Mouse (Mus musculus) midbrain, embryonic 16.5 days (tissue): ENCODE measurements around the gene Rap1gap2. TPM values are rescaled to one million over a fixed set of nuclear protein-coding genes. Genes with fewer than 3 reads are reported as not detected.

Experiments
- ATAC-seq: fragments of 200-750 bp; cut with Nextera tagmentation; 2 replicates; pipeline ENCODE4 v1.8.0; 2017; ENCODE audit warnings: moderate TSS enrichment
- H3K27ac ChIP-seq: fragments of 300-500 bp; sonication (generic); 2 replicates; pipeline ENCODE4 v1.5.1; 2014; ENCODE audit warnings: mild to moderate bottlenecking, low read length, mixed read lengths
- H3K27me3 ChIP-seq: fragments of 300-500 bp; sonication (generic); 2 replicates; pipeline ENCODE4 v1.6.1; 2014; ENCODE audit warnings: low read depth, low read length, mixed read lengths; ENCODE audit not compliant: control insufficient read depth, insufficient read depth
- H3K36me3 ChIP-seq: fragments of 300-500 bp; sonication (generic); 2 replicates; pipeline ENCODE4 v1.6.1; 2014; ENCODE audit warnings: mild to moderate bottlenecking, low read length, moderate library complexity, mixed read lengths; ENCODE audit not compliant: control insufficient read depth, insufficient read depth
- H3K4me1 ChIP-seq: fragments of 300-500 bp; sonication (generic); 2 replicates; pipeline ENCODE4 v1.6.1; 2014; ENCODE audit warnings: mild to moderate bottlenecking, low read length, mixed read lengths; ENCODE audit not compliant: control insufficient read depth, insufficient read depth
- H3K4me2 ChIP-seq: fragments of 300-500 bp; sonication (generic); 2 replicates; pipeline ENCODE4 v1.6.1; 2014; ENCODE audit warnings: mild to moderate bottlenecking, low read length, mixed read lengths
- H3K4me3 ChIP-seq: fragments of 300-500 bp; sonication (generic); 2 replicates; pipeline ENCODE4 v1.5.1; 2014; ENCODE audit warnings: low read depth, mild to moderate bottlenecking, low read length, moderate library complexity, mixed read lengths
- H3K9ac ChIP-seq: fragments of 300-500 bp; sonication (generic); 2 replicates; pipeline ENCODE4 v1.6.1; 2014; ENCODE audit warnings: low read depth, low read length, mixed read lengths
- H3K9me3 ChIP-seq: fragments of 300-500 bp; sonication (generic); replicated peaks from 2 replicates; pipeline ENCODE4 v1.6.1; 2014; ENCODE audit warnings: mild to moderate bottlenecking, low read length, mixed read lengths; ENCODE audit not compliant: control insufficient read depth, poor library complexity, severe bottlenecking
- WGBS: fragments of 180-500 bp; shearing (Covaris S2); extraction: QIAGEN DNeasy Blood & Tissue Kit; methylation state at CpG from one replicate; pipeline ENCODE4 v1.1.7; 2014; 5-methylcytosine and 5-hydroxymethylcytosine counted together
- polyA plus RNA-seq: library from polyadenylated mRNA; unstranded; fragments of >200 nt; fragmentation: Nextera tagmentation; extraction: Ambion mirVana; gene quantifications from 2 replicates; pipeline ENCODE4 v1.2.1, GENCODE M21; 2015

Gene Rap1gap2
- polyA plus RNA-seq, 1 experiment from 2014 or later: 17.1 TPM

DNA sequence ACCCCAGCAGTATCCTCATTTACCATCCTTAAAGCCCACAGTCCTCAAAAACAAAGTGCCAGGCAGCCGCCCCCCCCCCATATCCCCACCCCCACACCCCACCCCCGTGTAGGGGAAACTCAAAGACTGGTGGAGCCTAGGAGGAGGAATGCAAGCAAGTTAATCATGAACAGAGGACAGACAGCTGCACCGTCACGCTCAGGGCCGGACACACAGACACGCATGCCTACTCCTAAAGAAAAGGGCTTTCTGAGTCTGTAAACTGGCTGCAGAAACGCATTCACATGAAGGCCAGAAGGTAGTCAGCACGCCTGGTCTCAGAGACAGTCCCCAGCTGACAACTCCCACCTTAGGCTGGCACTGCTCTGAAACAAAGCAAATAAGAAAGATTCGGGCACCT, 85.1 kb downstream of the Rap1gap2 start:
- H3K27me3 ChIP-seq: peaks cover 8% of the 10 kb centered on the region
- no peak overlapping the region for H3K9ac ChIP-seq
- ATAC-seq: no peak
- H3K9me3 ChIP-seq: no peaks in the 10 kb centered on the region
- WGBS: 45% methylated on average over 8 of the region's 9 CpGs
- no peak overlapping the region for H3K4me3 ChIP-seq
- no peak overlapping the region for H3K4me2 ChIP-seq
- H3K27ac ChIP-seq: no peak overlapping the region
- no peaks in the 10 kb centered on the region for H3K36me3 ChIP-seq
- H3K4me1 ChIP-seq: peaks cover 18% of the 10 kb centered on the region

DNA sequence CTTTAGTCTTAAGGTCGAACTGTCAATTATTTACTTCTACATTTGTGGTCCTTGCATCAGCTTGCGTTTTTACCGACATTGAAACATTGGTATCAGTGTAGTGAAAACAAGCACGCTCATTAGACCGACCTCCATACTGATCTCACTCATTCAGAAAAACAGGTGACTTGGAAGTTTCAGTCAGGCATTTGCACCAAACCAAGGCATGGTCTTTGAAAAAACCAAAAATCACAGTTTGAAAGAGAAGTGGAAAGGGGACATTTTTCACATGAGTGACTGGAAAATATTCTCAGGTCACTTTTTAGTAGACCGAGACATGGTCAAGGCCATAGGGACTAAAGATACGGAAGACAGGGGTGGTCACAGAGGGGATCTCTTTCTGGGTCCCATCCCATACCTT, 85.5 kb downstream of the Rap1gap2 start:
- ATAC-seq: no peak
- H3K27ac ChIP-seq: no peak overlapping the region
- peaks cover 18% of the 10 kb centered on the region for H3K4me1 ChIP-seq
- no peak overlapping the region for H3K9ac ChIP-seq
- no peak overlapping the region for H3K4me3 ChIP-seq
- WGBS: 91% methylated on average over 7 of the region's 7 CpGs
- H3K27me3 ChIP-seq: peaks cover 8% of the 10 kb centered on the region
- H3K36me3 ChIP-seq: no peaks in the 10 kb centered on the region
- H3K9me3 ChIP-seq: no peaks in the 10 kb centered on the region
- H3K4me2 ChIP-seq: no peak overlapping the region

DNA sequence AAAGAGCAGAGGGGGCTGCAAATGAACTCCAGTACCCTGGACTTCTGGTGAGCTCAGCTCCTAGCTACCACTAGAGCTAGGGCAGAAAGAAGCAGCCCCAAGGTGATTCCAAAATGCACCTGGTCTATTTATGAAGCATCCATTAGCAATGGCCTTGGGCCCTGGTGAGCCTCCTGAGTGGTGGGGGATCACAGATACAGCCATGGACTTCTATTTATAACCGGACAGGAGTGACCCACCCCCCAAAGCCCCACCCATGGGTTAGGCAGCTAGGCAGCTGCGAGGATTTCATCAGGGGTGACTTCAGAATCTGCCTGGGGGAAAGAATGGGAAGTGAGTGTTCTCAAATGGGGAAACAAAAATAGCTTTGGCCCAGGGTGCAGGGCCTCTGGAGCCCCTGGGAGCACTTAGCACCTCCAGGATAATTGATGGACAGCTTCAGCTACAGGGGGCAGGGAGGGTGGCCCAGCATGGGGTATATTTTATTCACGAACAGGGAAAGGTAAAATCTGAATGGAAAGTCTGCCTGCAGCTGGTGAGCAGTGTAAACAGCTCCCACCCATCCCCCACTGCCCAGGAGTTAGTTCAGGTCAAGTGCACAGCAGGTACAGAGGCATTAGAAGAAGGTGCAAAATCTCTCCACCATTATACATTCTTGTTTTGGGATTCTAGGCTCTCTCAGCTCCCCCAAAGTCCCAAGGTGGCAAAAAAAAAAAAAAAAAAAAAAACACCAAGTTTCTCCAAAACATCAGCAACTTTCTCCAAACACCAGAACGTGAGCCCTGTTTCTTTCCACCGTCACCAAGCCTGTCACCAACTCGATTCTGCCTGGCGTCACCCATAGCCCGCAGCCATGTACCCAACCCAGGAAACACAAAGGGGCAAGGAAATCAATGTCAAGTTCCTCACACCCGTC, 86.4 kb downstream of the Rap1gap2 start:
- peaks cover 18% of the 10 kb centered on the region for H3K4me1 ChIP-seq
- WGBS: 54% methylated on average over 9 of the region's 9 CpGs

DNA sequence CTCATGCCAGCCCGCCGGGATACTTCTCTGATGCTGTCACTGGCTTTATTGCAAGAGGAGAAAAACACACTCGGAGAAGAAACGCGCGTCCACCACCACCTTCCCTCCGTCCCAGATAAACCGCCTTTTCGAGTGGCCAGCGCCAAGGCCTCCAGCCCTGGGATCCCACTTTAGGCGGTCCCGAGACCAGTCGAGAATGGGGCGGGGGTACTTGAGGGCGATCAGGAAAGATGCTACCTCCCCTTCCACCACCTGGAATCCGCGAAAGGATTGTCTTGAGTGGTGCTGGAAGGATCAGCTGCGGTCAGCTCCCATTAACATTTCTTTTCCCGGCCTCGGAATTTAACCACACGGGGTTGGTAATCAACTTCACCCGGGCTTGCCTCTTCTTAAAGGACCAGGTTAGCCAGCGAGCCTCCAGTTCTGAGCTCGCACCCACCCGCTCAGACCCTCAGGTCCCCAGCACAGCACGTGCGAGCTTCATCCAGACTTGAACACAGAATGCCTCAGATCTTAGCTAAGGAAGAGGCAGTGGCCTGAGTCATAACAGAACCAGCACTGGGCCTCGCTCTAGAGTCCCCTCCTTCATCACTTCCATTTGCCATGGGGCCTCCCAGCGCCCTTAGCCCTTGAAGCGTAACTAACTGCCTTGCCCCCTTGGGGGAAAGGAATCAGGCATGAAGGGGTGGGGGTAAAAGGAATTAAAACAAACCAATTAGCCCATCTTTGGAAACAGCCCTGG, 87.3 kb downstream of the Rap1gap2 start:
- H3K9ac ChIP-seq: peak overlapping the region; percentile 78

More for the DNA sequence above, 86.4 kb downstream of the Rap1gap2 start:
- Histone ChIP-seq H3K4me3 (no peak overlapping the region), H3K36me3 (no peaks in the 10 kb centered on the region), H3K27ac (no peak overlapping the region), H3K9ac (no peak overlapping the region), H3K27me3 (peaks cover 8% of the 10 kb centered on the region), H3K4me2 (no peak overlapping the region), H3K9me3 (no peaks in the 10 kb centered on the region)
- ATAC-seq: no peak

DNA sequence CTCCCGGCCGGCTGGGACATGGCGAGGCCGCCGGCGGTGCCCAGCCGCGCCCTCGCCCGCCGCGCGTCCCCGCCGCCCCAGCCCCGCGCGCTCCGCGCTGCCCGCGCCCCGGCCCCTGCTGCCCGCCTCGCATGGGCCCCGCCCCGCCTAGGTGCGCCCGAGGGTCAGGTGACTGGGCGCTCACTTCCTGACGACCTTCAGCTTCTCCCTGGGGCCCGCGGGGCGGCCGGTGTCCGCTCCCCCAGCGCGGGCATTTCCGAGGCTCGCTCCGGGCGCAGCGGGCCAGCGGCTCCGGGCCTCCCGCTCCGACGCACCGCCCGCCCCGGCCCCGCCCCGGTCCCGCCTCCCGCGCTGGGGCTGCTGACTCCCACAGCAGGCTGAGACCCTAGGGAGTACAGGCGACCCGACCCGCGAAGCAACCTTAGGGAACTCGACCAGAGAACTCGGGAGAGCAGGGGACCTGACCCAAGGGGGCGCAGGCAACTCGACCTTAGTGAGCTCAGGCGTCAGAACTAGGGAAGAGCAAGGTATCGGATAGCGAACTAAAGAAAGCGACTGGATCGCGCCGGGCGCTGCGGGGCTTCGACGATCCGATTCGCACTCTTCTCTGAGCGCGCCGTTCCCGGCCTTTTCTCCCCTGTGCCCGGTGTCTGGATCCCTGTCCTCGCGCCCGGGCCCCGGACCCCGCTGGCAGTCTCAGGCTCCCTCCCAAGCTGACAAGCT, 88.1 kb downstream of the Rap1gap2 start:
- peak overlapping the region; percentile 99 for H3K4me2 ChIP-seq
- ATAC-seq: peak; percentile 54
- H3K36me3 ChIP-seq: no peaks in the 10 kb centered on the region
- under 1% methylated on average over 77 of the region's 87 CpGs for WGBS
- no peak overlapping the region for H3K27ac ChIP-seq
- H3K9ac ChIP-seq: peak overlapping the region; percentile 78
- peaks cover 8% of the 10 kb centered on the region for H3K27me3 ChIP-seq
- peak overlapping the region; percentile 75 for H3K4me3 ChIP-seq
- no peaks in the 10 kb centered on the region for H3K9me3 ChIP-seq
- H3K4me1 ChIP-seq: peaks cover 18% of the 10 kb centered on the region

More for the DNA sequence above, 87.3 kb downstream of the Rap1gap2 start:
- peak; percentile 6; the same call in 1 of the 2 replicates for ATAC-seq
- Histone ChIP-seq H3K4me2 (peak overlapping the region; percentile 99), H3K27ac (no peak overlapping the region), H3K4me3 (peak overlapping the region; percentile 75), H3K27me3 (peaks cover 8% of the 10 kb centered on the region), H3K9me3 (no peaks in the 10 kb centered on the region), H3K36me3 (no peaks in the 10 kb centered on the region), H3K4me1 (peaks cover 18% of the 10 kb centered on the region)
- WGBS: 5% methylated on average over 30 of the region's 30 CpGs

DNA sequence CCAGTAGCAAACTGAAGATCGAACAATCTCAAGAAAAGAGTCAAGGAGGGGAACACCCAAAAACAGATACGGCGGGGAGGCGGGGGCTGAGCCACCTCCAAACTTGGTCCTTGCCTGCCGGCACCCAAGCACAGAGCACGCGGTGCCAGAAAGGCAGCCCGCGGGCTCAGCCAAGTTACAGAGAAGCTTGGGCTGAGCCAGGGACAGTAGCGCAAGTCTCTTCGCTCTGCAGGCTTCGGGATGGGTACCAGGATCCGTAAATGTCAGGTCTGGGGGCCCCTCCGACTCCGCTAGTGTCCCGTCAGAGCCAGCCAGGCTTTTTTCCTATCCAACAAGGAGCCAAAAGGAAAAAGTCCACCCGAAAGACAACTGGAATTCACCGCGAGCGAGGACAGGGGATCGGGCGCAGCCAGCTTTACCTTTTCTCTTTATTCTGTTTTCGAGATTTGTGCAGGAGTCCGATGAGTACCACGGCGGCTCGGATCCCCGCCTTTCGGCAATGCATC, 88.7 kb downstream of the Rap1gap2 start:
- peaks cover 18% of the 10 kb centered on the region for H3K4me1 ChIP-seq
- no peaks in the 10 kb centered on the region for H3K36me3 ChIP-seq
- peak; percentile 55; the same call in 1 of the 2 replicates for ATAC-seq
- H3K9ac ChIP-seq: peak overlapping the region; percentile 78
- WGBS: under 1% methylated on average over 29 of the region's 29 CpGs
- H3K4me2 ChIP-seq: peak overlapping the region; percentile 99
- H3K4me3 ChIP-seq: peak overlapping the region; percentile 75
- H3K27ac ChIP-seq: no peak overlapping the region
- peaks cover 8% of the 10 kb centered on the region for H3K27me3 ChIP-seq
- H3K9me3 ChIP-seq: no peaks in the 10 kb centered on the region

DNA sequence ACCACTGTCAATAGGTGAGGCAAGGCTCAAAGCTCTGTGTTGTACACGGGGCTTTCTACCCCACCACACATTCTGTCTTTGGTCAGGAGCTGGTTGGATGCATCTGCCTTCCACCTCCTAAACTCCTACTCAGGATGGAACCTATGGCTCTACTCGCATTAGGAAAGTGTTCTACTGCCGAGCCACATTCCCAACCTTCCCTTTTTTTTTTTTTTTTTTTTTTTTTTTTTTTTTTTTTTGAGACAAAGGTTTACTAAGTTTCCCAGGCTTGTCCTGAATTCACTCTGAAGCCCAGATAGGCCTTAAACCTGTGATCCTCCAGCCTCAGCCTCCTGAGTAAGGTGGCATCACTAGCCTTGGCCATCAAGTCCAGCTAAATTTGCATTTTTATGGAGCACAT, 90.5 kb downstream of the Rap1gap2 start:
- Histone ChIP-seq H3K27ac (no peak overlapping the region), H3K9me3 (no peaks in the 10 kb centered on the region), H3K4me2 (no peak overlapping the region), H3K27me3 (peaks cover 8% of the 10 kb centered on the region), H3K4me1 (peaks cover 15% of the 10 kb centered on the region), H3K36me3 (no peaks in the 10 kb centered on the region), H3K4me3 (no peak overlapping the region), H3K9ac (no peak overlapping the region)
- no peak for ATAC-seq
- WGBS: 89% methylated on average over 3 of the region's 3 CpGs

DNA sequence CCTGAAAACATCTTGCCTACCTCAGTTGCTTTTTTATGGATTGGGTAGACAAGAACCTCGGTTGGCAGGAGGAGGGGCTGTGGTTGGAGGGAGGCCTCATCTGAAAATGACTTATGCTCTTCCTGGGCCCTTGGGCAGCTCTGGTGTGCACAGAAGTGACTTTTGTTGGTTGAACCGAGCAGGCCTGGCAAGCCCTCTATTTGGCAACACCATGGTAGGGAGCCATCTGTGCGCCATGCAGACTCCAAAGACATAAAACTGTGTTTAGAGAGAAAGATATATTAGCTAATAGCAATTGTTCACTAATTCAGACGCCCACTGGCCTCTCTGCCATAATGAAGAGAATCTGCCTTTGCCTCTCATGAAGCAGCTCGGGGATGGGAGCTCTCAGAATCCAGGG, 94.6 kb downstream of the Rap1gap2 start:
- Histone ChIP-seq H3K27me3 (no peaks in the 10 kb centered on the region), H3K27ac (no peak overlapping the region), H3K4me3 (no peak overlapping the region), H3K9me3 (no peaks in the 10 kb centered on the region), H3K4me1 (0 out of 2 replicates have a peak, but pooled peaks cover 4% of the 10 kb centered on the region), H3K9ac (no peak overlapping the region), H3K36me3 (no peaks in the 10 kb centered on the region), H3K4me2 (no peak overlapping the region)
- WGBS: 86% methylated on average over 5 of the region's 5 CpGs
- ATAC-seq: no peak
